Mouse (Mus musculus): ENCODE data around the gene Aen.

DNA sequence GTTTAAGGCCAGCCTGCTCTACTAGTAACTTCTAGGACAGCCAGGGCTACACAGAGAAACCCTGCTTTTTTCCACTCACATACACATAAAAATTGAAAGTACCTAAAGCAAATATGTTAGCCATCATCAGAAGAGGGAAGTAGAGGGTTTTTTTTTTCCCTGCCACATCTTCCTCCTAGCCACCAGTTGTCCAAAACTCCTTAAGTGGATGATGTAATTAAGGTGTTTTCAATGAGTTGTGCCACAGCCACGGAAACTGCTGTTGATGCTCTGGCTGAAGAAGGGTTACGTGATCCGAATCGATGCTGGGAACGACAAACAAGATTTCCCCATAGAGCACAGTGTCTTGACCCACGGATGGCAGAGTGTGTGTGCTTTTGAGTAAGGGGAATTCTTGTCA lies 23.3 kb upstream of the Aen start:
- TF ChIP-seq USF1 (IDR thresholded peaks at IDR 0.05; ENCODE audit: low read depth) (no peak), MAX (IDR thresholded peaks at IDR 0.05) (no peak), CTCF (IDR thresholded peaks at IDR 0.05; ENCODE audit: control insufficient read depth, insufficient read depth, insufficient read length) (no peak)
